In genomic region chr13:18809978-18810675, GRCm38 (mm10) we compare ENCODE assay signal across 9 mouse cellular contexts.
A peak's percentile ranks its signal among the peaks of the same experiment; 100 is the strongest.
DNase-seq lines count a peak whose midpoint lies in the region; ATAC-seq and TF ChIP-seq lines count a peak whose summit lies in the region.
"Had no signal": no experiment of that assay in that cellular context is flagged by ENCODE, and none has a peak within 500 bp of the region (broad histone marks: within the 10 kb centered on the region; RNA-seq: fewer than 3 reads in every experiment).

No protein-coding gene starts in this region.

- TF ChIP-seq RAD21 in CH12.LX (IDR thresholded peaks at IDR 0.05; ENCODE audit: low read depth, low read length): peak; percentile 98

- dilution Hi-C loops in CH12.LX (cut with MboI; ENCODE audit: extremely low pct_ligation_motif_present, extremely low pct_unique_long_range_greater_than_20kb, low sequenced_read_pairs): no loop called here

- no peaks in the 10 kb centered on the region for H3K79me2 ChIP-seq in CH12.LX (replicated peaks; ENCODE audit: control insufficient read depth, extremely low read depth, insufficient read depth, poor library complexity, severe bottlenecking)

- H3K27ac ChIP-seq in CH12.LX (ENCODE audit: insufficient read depth, low read depth): no peak overlapping the region
- H3K27ac ChIP-seq in heart, embryonic 10.5 days: no peak overlapping the region
- H3K27ac ChIP-seq: heart, embryonic 15.5 days had no signal

- peaks cover 15 to 53% of the 10 kb centered on the region in 2 experiments for H3K36me3 ChIP-seq in CH12.LX (replicated peaks in 1 of 2; ENCODE audit: control insufficient read depth in 1 of 2, insufficient read depth in 1 of 2, low read length in 1 of 2)
- H3K36me3 ChIP-seq in heart, embryonic 10.5 days: peaks cover 14% of the 10 kb centered on the region; the same call in 1 of the 2 replicates

- no peak overlapping the region for H3K9ac ChIP-seq in CH12.LX (ENCODE audit: insufficient read depth, low read depth)
- H3K9ac ChIP-seq: heart, embryonic 15.5 days had no signal

- WGBS in heart, embryonic 10.5 days: 25% methylated on average over 11 of the region's 11 CpGs

- no peaks in the 10 kb centered on the region for H3K9me3 ChIP-seq in CH12.LX (replicated peaks; ENCODE audit: low read length)
- no peaks in the 10 kb centered on the region for H3K9me3 ChIP-seq in heart, embryonic 10.5 days
- H3K9me3 ChIP-seq: heart, embryonic 15.5 days had no signal

- peaks cover 0 to 4% of the 10 kb centered on the region in 2 experiments; a peak in 2 of 4 replicates for H3K4me1 ChIP-seq in CH12.LX (ENCODE audit: control insufficient read depth in 1 of 2, insufficient read depth in 2 of 2)
- no peaks in the 10 kb centered on the region for H3K4me1 ChIP-seq in heart, embryonic 10.5 days
- H3K4me1 ChIP-seq: heart, embryonic 15.5 days had no signal

- DNase-seq in CH12.LX (ENCODE audit: extremely low read depth): peak; percentile 68
- peak; percentile 65 for DNase-seq in adrenal gland, adult 2 months
- peak; percentile 92 for DNase-seq in embryo, embryonic 10.5 days (ENCODE audit: low spot score)
- DNase-seq in heart, embryonic 10.5 days (ENCODE audit: low spot score): peak; percentile 78
- DNase-seq in kidney, postnatal 10 days: peak; percentile 82
- peak; percentile 17 to 58 for DNase-seq in lung, adult 18-20 months
- peak; percentile 62 for DNase-seq in thymus, postnatal 4 days

- no peak overlapping the region for H3K4me3 ChIP-seq in CH12.LX (replicated peaks in 1 of 3; ENCODE audit: low read depth in 2 of 3, low read length in 2 of 3, poor library complexity in 1 of 3)
- no peak overlapping the region for H3K4me3 ChIP-seq in heart, embryonic 10.5 days
- H3K4me3 ChIP-seq: heart, embryonic 15.5 days had no signal

- no peaks in the 10 kb centered on the region for H3K27me3 ChIP-seq in CH12.LX (replicated peaks)
- H3K27me3 ChIP-seq in heart, embryonic 10.5 days (ENCODE audit: insufficient read depth, poor library complexity, severe bottlenecking): no peaks in the 10 kb centered on the region
- H3K27me3 ChIP-seq: heart, embryonic 15.5 days had no signal

- TF ChIP-seq CTCF in CH12.LX (conservative IDR thresholded peaks at IDR 0.05 in 1 of 2, IDR thresholded peaks at IDR 0.05 in 1 of 2; ENCODE audit: low read depth in 2 of 2, low read length in 2 of 2): peak; percentile 40 to 90; a peak in 3 of 4 replicates

- H3K4me2 ChIP-seq in CH12.LX (ENCODE audit: insufficient read depth, low read depth, poor library complexity, severe bottlenecking): no peak overlapping the region
- H3K4me2 ChIP-seq: heart, embryonic 15.5 days had no signal

- TF ChIP-seq POLR2A in CH12.LX (IDR thresholded peaks at IDR 0.05; ENCODE audit: low read depth, low read length): no peak

- in situ Hi-C loops in CH12.LX (cut with MboI; ENCODE audit: low pct_ligation_motif_present, low pct_unique_long_range_greater_than_20kb, low sequenced_read_pairs): loop anchor here (25.0 kb wide), 1 partner anchor 748 kb away; no protein-coding TSS in a partner anchor

- ATAC-seq in neutrophil, adult 5-6 weeks (ENCODE audit: extremely low read depth, insufficient number of reproducible peaks, low FRiP score, poor library complexity, severe bottlenecking): peak; percentile 67; the same call in 1 of the 2 replicates

- no peak for TF ChIP-seq EP300 in CH12.LX (IDR thresholded peaks at IDR 0.05; ENCODE audit: low read length)

TF ChIP-seq in CH12.LX, 34 proteins besides CTCF, POLR2A, EP300 and RAD21:
- TF ChIP-seq TBP (conservative IDR thresholded peaks at IDR 0.05; ENCODE audit: low read depth, low read length) (no peak), SMC3 (IDR thresholded peaks at IDR 0.05; ENCODE audit: low read depth, low read length) (peak; percentile 88), KAT2A (IDR thresholded peaks at IDR 0.05; ENCODE audit: insufficient replicate concordance, low read length) (no peak), ZC3H11A (IDR thresholded peaks at IDR 0.05; ENCODE audit: low read depth, low read length) (peak; percentile 19; the same call in 1 of the 2 replicates)

Comparison
In these comparisons a context has a peak if more than half of its experiments do, and no peak if none do; other contexts are left out.
1. DNase-seq: peak in every context shown above with its lines; median percentile 92 in embryo, embryonic 10.5 days; 82 in kidney, postnatal 10 days; 78 in heart, embryonic 10.5 days; 68 in CH12.LX; 65 in adrenal gland, adult 2 months; 62 in thymus, postnatal 4 days; 38 in lung, adult 18-20 months.